Mouse (Mus musculus): ENCODE measurements at regions not wholly inside any gene's neighbourhood (a gene's known extent, or its start where the extent isn't known, plus 50 kb on each side); places are given as distances from the start of the nearest gene placed in this dataset.

DNA sequence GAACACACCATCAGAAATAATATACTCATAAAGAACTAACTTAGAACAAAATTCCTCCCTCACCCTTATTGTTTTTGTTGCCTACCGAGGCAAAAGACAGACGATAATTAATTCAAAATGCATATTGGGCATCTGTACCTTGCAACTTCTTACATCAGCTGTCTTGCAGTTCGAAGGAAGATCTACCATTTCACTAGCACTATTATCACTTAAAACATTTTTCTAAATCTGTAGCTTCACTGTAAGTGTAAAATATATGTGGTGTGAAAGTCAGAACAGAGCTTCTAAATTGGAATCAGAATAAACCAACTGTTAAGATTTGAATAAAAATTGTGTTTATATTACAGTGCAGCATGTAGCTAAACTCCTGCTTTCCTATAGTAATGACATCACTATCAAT lies 562.4 kb upstream of the Atp10a start:
- Histone ChIP-seq H3K4me3 (ENCODE audit: low read depth, low read length) (no peak overlapping the region), H3K9me3 (ENCODE audit: control insufficient read depth, low read length) (no peaks in the 10 kb centered on the region), H3K4me2 (no peak overlapping the region), H3K27me3 (ENCODE audit: control insufficient read depth, insufficient read depth, low read length) (no peaks in the 10 kb centered on the region), H3K27ac (ENCODE audit: low read depth, low read length) (no peak overlapping the region), H3K36me3 (ENCODE audit: control insufficient read depth, insufficient read depth, low read length) (no peaks in the 10 kb centered on the region), H3K4me1 (ENCODE audit: control insufficient read depth, insufficient read depth, low read length) (no peaks in the 10 kb centered on the region), H3K9ac (ENCODE audit: low read length) (no peak overlapping the region)
- WGBS, result 88% methylated on average over 3 of the region's 3 CpGs
- no peak for DNase-seq (ENCODE audit: low spot score, missing footprints)
- no peak for ATAC-seq (ENCODE audit: low FRiP score)

DNA sequence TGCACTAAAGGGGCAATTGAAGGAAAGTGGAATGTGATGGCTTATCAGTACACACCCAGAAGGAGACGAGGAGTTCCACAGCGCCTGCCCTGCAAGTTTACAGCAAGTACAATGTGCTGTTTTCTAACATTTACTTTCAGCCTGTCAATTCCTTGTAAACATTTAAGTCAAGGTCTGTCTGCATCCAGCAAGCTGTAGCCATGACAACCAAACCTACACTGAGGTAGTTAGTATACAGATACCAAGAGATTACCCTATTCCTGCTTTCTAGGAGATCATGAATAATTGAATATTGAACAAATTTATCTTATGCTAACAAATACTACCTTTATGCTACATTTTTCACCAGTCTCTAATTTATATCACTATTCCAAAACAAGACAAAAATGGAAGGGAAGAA lies 569.0 kb upstream of the Gabra5 start:
- Histone ChIP-seq H3K36me3 (ENCODE audit: control insufficient read depth, insufficient read depth, low read length) (no peaks in the 10 kb centered on the region), H3K27me3 (ENCODE audit: control insufficient read depth, insufficient read depth, low read length) (no peaks in the 10 kb centered on the region), H3K27ac (ENCODE audit: low read depth, low read length) (no peak overlapping the region), H3K4me2 (no peak overlapping the region), H3K9ac (ENCODE audit: low read length) (no peak overlapping the region), H3K4me1 (ENCODE audit: control insufficient read depth, insufficient read depth, low read length) (no peaks in the 10 kb centered on the region), H3K4me3 (ENCODE audit: low read depth, low read length) (no peak overlapping the region), H3K9me3 (ENCODE audit: control insufficient read depth, low read length) (no peaks in the 10 kb centered on the region)
- 84% methylated on average over 2 of the region's 2 CpGs for WGBS
- ATAC-seq (ENCODE audit: low FRiP score), result no peak
- DNase-seq (ENCODE audit: low spot score, missing footprints), result no peak

DNA sequence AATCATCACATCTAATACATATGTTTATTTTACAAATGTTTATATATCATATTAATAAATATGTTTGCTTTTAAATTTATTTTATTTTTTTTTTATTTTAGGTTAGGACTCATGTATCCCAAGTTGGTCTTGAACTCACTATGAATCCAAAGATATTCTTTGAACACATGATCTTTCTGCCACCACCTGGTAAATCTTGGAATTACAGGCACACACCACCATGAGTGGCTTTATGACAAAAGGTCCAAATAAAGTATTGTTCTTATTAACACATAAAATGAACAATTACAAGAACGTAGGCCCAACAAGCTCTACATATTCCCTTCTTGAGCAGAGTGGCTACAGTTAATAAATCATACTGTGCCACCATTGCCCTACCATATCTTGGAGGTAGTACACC lies 523.1 kb upstream of the Gabra5 start:
- H3K27me3 ChIP-seq (ENCODE audit: control insufficient read depth, insufficient read depth, low read length), result no peaks in the 10 kb centered on the region
- 71% methylated on average over 1 of the region's 1 CpGs for WGBS
- no peaks in the 10 kb centered on the region for H3K4me1 ChIP-seq (ENCODE audit: control insufficient read depth, insufficient read depth, low read length)
- H3K9ac ChIP-seq (ENCODE audit: low read length), result no peak overlapping the region
- ATAC-seq (ENCODE audit: low FRiP score) (no peak), DNase-seq (ENCODE audit: low spot score, missing footprints) (peak; percentile 89)
- H3K9me3 ChIP-seq (ENCODE audit: control insufficient read depth, low read length), result no peaks in the 10 kb centered on the region
- H3K36me3 ChIP-seq (ENCODE audit: control insufficient read depth, insufficient read depth, low read length), result no peaks in the 10 kb centered on the region
- no peak overlapping the region for H3K4me3 ChIP-seq (ENCODE audit: low read depth, low read length)
- no peak overlapping the region for H3K4me2 ChIP-seq
- H3K27ac ChIP-seq (ENCODE audit: low read depth, low read length), result no peak overlapping the region

DNA sequence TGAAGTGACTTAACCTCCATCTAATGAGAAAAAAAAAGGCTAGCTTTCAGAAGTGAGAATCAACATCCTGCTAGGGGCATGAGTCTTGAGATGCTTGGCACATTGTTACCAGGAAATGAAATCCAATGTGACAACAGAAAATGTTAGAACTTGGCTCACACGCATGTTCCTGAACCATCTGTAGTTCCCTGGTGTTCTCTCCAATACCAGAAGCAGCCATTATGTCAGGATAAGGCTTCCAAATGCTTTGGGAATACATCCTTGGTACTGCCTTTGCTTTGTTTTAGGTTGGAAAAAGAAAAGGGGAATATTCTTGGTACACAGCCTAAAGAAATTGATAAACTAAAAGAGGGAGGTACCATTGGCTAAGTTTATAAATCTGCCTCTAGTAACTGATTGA lies 522.3 kb upstream of the Gabra5 start:
- Histone ChIP-seq H3K9me3 (ENCODE audit: control insufficient read depth, low read length) (no peaks in the 10 kb centered on the region), H3K4me2 (no peak overlapping the region), H3K27ac (ENCODE audit: low read depth, low read length) (no peak overlapping the region), H3K4me1 (ENCODE audit: control insufficient read depth, insufficient read depth, low read length) (no peaks in the 10 kb centered on the region), H3K27me3 (ENCODE audit: control insufficient read depth, insufficient read depth, low read length) (no peaks in the 10 kb centered on the region), H3K9ac (ENCODE audit: low read length) (no peak overlapping the region), H3K36me3 (ENCODE audit: control insufficient read depth, insufficient read depth, low read length) (no peaks in the 10 kb centered on the region), H3K4me3 (ENCODE audit: low read depth, low read length) (no peak overlapping the region)
- DNase-seq (ENCODE audit: low spot score, missing footprints) (no peak), ATAC-seq (ENCODE audit: low FRiP score) (no peak)
- WGBS, result 92% methylated on average over 1 of the region's 1 CpGs

DNA sequence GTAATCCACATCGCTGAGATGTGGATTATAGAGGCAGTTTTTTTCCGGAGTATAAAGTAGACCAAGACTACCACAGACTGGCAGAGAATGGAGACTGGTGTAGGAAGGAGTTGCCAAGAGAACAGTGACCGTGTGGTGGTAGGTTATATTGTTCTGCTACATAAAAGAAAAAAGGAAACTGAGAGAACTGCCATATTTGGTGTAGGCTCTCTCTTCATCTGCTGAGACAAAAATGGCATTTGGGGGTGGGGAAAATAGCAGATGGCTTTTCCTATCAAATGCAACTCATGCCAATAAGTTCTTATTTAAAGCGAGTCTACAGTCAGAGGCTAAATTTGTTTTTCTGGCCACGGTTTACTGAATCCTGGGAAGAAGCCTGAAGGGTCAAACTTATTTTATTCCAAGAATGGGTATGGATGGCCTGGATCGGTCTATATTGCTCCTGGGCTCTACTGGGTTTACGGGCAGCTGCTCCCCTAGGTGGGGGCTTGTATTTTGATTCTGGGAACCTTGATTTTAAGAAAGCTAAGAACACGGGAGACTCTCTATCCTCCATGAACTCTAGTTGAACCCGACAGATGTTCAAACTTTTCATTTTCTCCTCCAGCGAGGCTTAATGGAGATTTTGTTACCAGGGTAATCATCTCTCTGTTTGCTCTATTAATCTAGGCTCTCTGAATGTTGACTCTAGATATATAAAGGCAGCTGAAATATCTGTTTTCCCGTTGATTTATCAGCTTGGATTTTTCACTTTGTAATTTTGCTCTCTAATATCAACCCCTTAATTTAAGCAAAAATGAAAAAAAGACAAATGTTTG lies 482.8 kb upstream of the Gabra5 start:
- Histone ChIP-seq H3K9me3 (ENCODE audit: control insufficient read depth, low read length) (no peaks in the 10 kb centered on the region), H3K27me3 (ENCODE audit: control insufficient read depth, insufficient read depth, low read length) (no peaks in the 10 kb centered on the region), H3K4me3 (ENCODE audit: low read depth, low read length) (no peak overlapping the region), H3K36me3 (ENCODE audit: control insufficient read depth, insufficient read depth, low read length) (no peaks in the 10 kb centered on the region), H3K4me1 (ENCODE audit: control insufficient read depth, insufficient read depth, low read length) (no peaks in the 10 kb centered on the region), H3K4me2 (no peak overlapping the region), H3K9ac (ENCODE audit: low read length) (no peak overlapping the region), H3K27ac (ENCODE audit: low read depth, low read length) (no peak overlapping the region)
- WGBS, result 75% methylated on average over 11 of the region's 11 CpGs
- ATAC-seq (ENCODE audit: low FRiP score) (peak; percentile 62; the same call in 1 of the 2 replicates), DNase-seq (ENCODE audit: low spot score, missing footprints) (no peak)

DNA sequence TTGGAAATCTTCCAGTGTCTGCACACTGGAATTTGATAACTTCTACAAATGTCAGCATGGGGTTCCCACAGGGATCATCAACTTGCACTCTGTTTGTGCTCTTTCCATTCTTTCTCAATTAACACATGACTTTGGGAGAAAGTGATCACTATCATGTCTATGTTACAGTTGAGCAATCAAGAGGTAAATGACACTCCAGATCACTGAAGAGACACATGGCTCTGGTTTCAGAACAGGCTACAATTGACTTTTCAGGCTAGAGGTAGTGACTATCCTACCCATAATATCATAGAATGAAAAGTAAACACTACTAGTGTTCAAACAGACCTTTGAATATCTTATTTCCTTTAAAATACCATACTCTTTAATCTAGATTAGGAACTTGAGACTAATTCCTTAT lies 473.3 kb upstream of the Gabra5 start:
- no peaks in the 10 kb centered on the region for H3K27me3 ChIP-seq (ENCODE audit: control insufficient read depth, insufficient read depth, low read length)
- no peaks in the 10 kb centered on the region for H3K36me3 ChIP-seq (ENCODE audit: control insufficient read depth, insufficient read depth, low read length)
- H3K27ac ChIP-seq (ENCODE audit: low read depth, low read length), result no peak overlapping the region
- no peak for DNase-seq (ENCODE audit: low spot score, missing footprints)
- H3K9me3 ChIP-seq (ENCODE audit: control insufficient read depth, low read length), result no peaks in the 10 kb centered on the region
- no peak overlapping the region for H3K9ac ChIP-seq (ENCODE audit: low read length)
- no peak overlapping the region for H3K4me2 ChIP-seq
- ATAC-seq (ENCODE audit: low FRiP score), result no peak
- no peaks in the 10 kb centered on the region for H3K4me1 ChIP-seq (ENCODE audit: control insufficient read depth, insufficient read depth, low read length)
- no peak overlapping the region for H3K4me3 ChIP-seq (ENCODE audit: low read depth, low read length)

DNA sequence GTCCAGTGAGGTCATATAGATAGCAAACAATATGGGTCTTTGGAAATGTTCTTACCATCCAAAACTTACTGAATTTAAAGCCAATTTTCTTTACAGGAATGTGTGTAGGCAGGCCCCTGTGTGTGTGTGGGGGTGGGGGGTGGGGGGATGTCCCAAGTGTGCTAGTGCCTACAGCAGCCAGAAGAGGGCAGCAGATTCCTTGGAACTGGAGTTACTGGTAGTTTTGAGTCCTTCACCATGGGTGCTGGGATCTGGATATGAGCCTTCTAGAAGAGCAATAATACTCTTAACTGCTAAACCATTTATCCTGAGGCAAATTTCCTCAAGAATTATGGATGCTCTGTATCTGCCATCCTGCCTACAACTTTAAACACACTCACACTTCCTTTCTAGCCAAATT lies 456.4 kb upstream of the Gabra5 start:
- Histone ChIP-seq H3K36me3 (ENCODE audit: control insufficient read depth, insufficient read depth, low read length) (no peaks in the 10 kb centered on the region), H3K4me3 (ENCODE audit: low read depth, low read length) (no peak overlapping the region), H3K9me3 (ENCODE audit: control insufficient read depth, low read length) (no peaks in the 10 kb centered on the region), H3K27ac (ENCODE audit: low read depth, low read length) (no peak overlapping the region), H3K27me3 (ENCODE audit: control insufficient read depth, insufficient read depth, low read length) (no peaks in the 10 kb centered on the region), H3K4me1 (ENCODE audit: control insufficient read depth, insufficient read depth, low read length) (no peaks in the 10 kb centered on the region), H3K9ac (ENCODE audit: low read length) (no peak overlapping the region), H3K4me2 (no peak overlapping the region)
- DNase-seq (ENCODE audit: low spot score, missing footprints) (no peak), ATAC-seq (ENCODE audit: low FRiP score) (no peak)

DNA sequence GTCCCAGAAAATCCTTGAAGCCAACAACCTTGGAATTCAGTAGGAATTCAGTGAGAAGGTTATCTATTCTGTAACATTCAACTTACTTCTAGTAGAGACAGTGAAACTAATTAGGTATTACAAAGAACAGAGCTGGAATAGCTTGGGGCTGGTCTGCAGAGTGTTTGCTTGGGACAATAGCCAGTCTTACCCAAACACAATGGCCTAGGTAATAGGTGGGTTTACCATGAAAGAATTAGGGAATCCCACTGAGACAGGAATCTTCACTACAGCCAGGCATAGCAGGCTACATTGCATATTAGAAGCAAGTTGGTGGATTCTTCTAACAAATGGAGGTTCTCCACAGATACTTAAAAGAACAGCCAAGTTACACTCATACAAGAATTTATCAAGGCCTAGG lies 449.0 kb upstream of the Gabra5 start:
- H3K4me1 ChIP-seq (ENCODE audit: control insufficient read depth, insufficient read depth, low read length), result no peaks in the 10 kb centered on the region
- H3K27ac ChIP-seq (ENCODE audit: low read depth, low read length), result no peak overlapping the region
- no peaks in the 10 kb centered on the region for H3K36me3 ChIP-seq (ENCODE audit: control insufficient read depth, insufficient read depth, low read length)
- H3K4me2 ChIP-seq, result no peak overlapping the region
- no peak overlapping the region for H3K9ac ChIP-seq (ENCODE audit: low read length)
- H3K4me3 ChIP-seq (ENCODE audit: low read depth, low read length), result no peak overlapping the region
- DNase-seq (ENCODE audit: low spot score, missing footprints) (no peak), ATAC-seq (ENCODE audit: low FRiP score) (no peak)
- H3K9me3 ChIP-seq (ENCODE audit: control insufficient read depth, low read length), result no peaks in the 10 kb centered on the region
- H3K27me3 ChIP-seq (ENCODE audit: control insufficient read depth, insufficient read depth, low read length), result no peaks in the 10 kb centered on the region
